ENCODE assay signal across 9 mouse cellular contexts in the genomic region with DNA sequence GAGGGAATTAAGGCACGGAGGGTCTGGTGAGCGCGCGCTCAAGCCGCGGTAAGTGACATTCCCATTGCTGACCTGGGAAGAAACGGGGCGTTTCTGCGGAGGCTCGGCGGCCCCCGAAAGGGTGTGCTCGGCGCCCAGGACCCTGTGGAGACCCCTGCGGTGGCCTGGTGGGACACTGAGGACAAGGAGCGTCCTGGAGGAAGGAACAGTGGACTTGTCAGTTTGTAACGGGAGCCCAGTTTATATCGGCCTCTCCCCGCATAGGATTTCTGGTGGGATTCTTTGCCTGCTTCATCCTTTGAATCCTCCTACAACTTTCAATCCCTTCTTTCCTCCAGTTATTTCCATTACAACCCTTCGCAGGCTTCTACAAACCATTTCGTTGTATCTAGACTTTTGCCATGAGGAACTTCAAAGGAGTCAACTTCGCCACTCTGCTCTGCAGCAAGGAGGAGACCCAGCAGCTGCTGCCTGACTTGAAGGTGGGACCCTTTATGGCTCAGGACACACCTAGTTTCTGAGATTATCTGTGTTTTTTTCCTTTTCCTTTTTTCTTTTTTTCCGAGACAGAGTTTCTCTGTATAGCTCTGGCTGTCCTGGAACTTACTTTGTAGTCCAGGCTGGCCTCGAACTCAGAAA. TPM values are rescaled to one million over a fixed set of nuclear protein-coding genes. Genes with fewer than 3 reads are reported as not detected.
A peak's percentile ranks its signal among the peaks of the same experiment; 100 is the strongest.
DNase-seq lines count a peak whose midpoint lies in the region; ATAC-seq and TF ChIP-seq lines count a peak whose summit lies in the region.
"Had no signal": no experiment of that assay in that cellular context is flagged by ENCODE, and none has a peak within 500 bp of the region (broad histone marks: within the 10 kb centered on the region; RNA-seq: fewer than 3 reads in every experiment).

No protein-coding gene starts in this region.

- no peak for TF ChIP-seq POLR2A in bone marrow, adult 2 months (IDR thresholded peaks at IDR 0.05; ENCODE audit: borderline replicate concordance, control insufficient read depth, low read depth, low read length)

- no peak overlapping the region for H3K27ac ChIP-seq in kidney, embryonic 14.5 days (ENCODE audit: low read depth, low read length)
- H3K27ac ChIP-seq in bone marrow, adult 2 months (ENCODE audit: control insufficient read depth, insufficient read depth, low read depth, low read length, poor library complexity): 0 out of 2 replicates have a peak overlapping the region, but pooled peaks have one; percentile 26
- H3K27ac ChIP-seq in hindbrain, embryonic 14.5 days: no peak overlapping the region
- H3K27ac ChIP-seq in midbrain, embryonic 14.5 days (replicated peaks; ENCODE audit: low read depth, low read length): no peak overlapping the region

- H3K36me3 ChIP-seq in kidney, embryonic 14.5 days (ENCODE audit: control insufficient read depth, insufficient read depth, low read length): peaks cover 36% of the 10 kb centered on the region
- H3K36me3 ChIP-seq in hindbrain, embryonic 14.5 days (replicated peaks; ENCODE audit: control insufficient read depth, insufficient read depth): no peaks in the 10 kb centered on the region
- 0 out of 2 replicates have a peak, but pooled peaks cover 7% of the 10 kb centered on the region for H3K36me3 ChIP-seq in midbrain, embryonic 14.5 days (ENCODE audit: control insufficient read depth, insufficient read depth, low read length)

- peak overlapping the region; percentile 67 for H3K9ac ChIP-seq in kidney, embryonic 14.5 days (ENCODE audit: low read depth, low read length)
- H3K9ac ChIP-seq in hindbrain, embryonic 14.5 days: peak overlapping the region; percentile 35; the same call in 1 of the 2 replicates
- 0 out of 2 replicates have a peak overlapping the region, but pooled peaks have one; percentile 29 for H3K9ac ChIP-seq in midbrain, embryonic 14.5 days (replicated peaks; ENCODE audit: low read length)

- no peaks in the 10 kb centered on the region for H3K9me3 ChIP-seq in kidney, embryonic 14.5 days (ENCODE audit: control insufficient read depth, low read length)
- H3K9me3 ChIP-seq in hindbrain, embryonic 14.5 days (ENCODE audit: control insufficient read depth, low read length): no peaks in the 10 kb centered on the region
- H3K9me3 ChIP-seq in midbrain, embryonic 14.5 days (ENCODE audit: control insufficient read depth, low read length): no peaks in the 10 kb centered on the region

- WGBS in kidney, embryonic 14.5 days: 5% methylated on average over 24 of the region's 24 CpGs
- 4% methylated on average over 24 of the region's 24 CpGs for WGBS in bone marrow, adult 2 months
- 5% methylated on average over 24 of the region's 24 CpGs for WGBS in hindbrain, embryonic 14.5 days
- 5% methylated on average over 24 of the region's 24 CpGs for WGBS in midbrain, embryonic 14.5 days

- peak overlapping the region; percentile 67 for H3K4me2 ChIP-seq in kidney, embryonic 14.5 days (replicated peaks; ENCODE audit: low read depth, low read length)
- H3K4me2 ChIP-seq in hindbrain, embryonic 14.5 days (replicated peaks): peak overlapping the region; percentile 99
- H3K4me2 ChIP-seq in midbrain, embryonic 14.5 days (ENCODE audit: low read length): peak overlapping the region; percentile 80

- TF ChIP-seq CTCF in bone marrow, adult 2 months (IDR thresholded peaks at IDR 0.05; ENCODE audit: control insufficient read depth, insufficient read depth, low read length): no peak

- H3K4me3 ChIP-seq in kidney, embryonic 14.5 days (ENCODE audit: low read length): peak overlapping the region; percentile 72
- H3K4me3 ChIP-seq in bone marrow, adult 2 months (replicated peaks; ENCODE audit: control insufficient read depth, low read depth, low read length): peak overlapping the region; percentile 94
- H3K4me3 ChIP-seq in hindbrain, embryonic 14.5 days (replicated peaks; ENCODE audit: low read length): peak overlapping the region; percentile 45
- H3K4me3 ChIP-seq in midbrain, embryonic 14.5 days (replicated peaks; ENCODE audit: low read depth, low read length): peak overlapping the region; percentile 41

- H3K4me1 ChIP-seq in kidney, embryonic 14.5 days (ENCODE audit: control insufficient read depth, insufficient read depth, low read length): no peaks in the 10 kb centered on the region
- H3K4me1 ChIP-seq in bone marrow, adult 2 months (ENCODE audit: control insufficient read depth, insufficient read depth, low read length): no peaks in the 10 kb centered on the region
- no peaks in the 10 kb centered on the region for H3K4me1 ChIP-seq in hindbrain, embryonic 14.5 days (replicated peaks; ENCODE audit: control insufficient read depth, insufficient read depth, low read length)
- H3K4me1 ChIP-seq in midbrain, embryonic 14.5 days (ENCODE audit: control insufficient read depth, insufficient read depth, low read length): peaks cover 6% of the 10 kb centered on the region; the same call in 1 of the 2 replicates

- DNase-seq in kidney, postnatal 10 days: no peak
- DNase-seq in hindbrain, embryonic 14.5 days (ENCODE audit: low spot score): no peak
- DNase-seq in midbrain, embryonic 14.5 days: no peak
- no peak for DNase-seq in layer of hippocampus, adult 8-10 months (ENCODE audit: low spot score in 2 of 2)
- DNase-seq in urinary bladder, postnatal 14 days (ENCODE audit: low spot score): no peak
- DNase-seq in cerebellum, adult 9-11 months: no peak

- H3K27me3 ChIP-seq in kidney, embryonic 14.5 days (ENCODE audit: control insufficient read depth, insufficient read depth, low read length): no peaks in the 10 kb centered on the region
- no peaks in the 10 kb centered on the region for H3K27me3 ChIP-seq in hindbrain, embryonic 14.5 days (ENCODE audit: control insufficient read depth, insufficient read depth, low read length)
- H3K27me3 ChIP-seq in midbrain, embryonic 14.5 days (ENCODE audit: control insufficient read depth, insufficient read depth, low read length): no peaks in the 10 kb centered on the region

- peak; percentile 69; the same call in 1 of the 2 replicates for ATAC-seq in kidney, embryonic 14.5 days (ENCODE audit: low FRiP score, low TSS enrichment)
- no peak; the same call in 1 of the 2 replicates for ATAC-seq in hindbrain, embryonic 14.5 days (ENCODE audit: low FRiP score)
- no peak; the same call in 1 of the 2 replicates for ATAC-seq in midbrain, embryonic 14.5 days (ENCODE audit: low FRiP score, low TSS enrichment)

RNA-seq across cellular contexts. Expression of a gene that starts 0.4 kb away (rescaled TPM):
- 33.6 and 35.2 TPM in 2 replicates for polyA plus RNA-seq in kidney, embryonic 14.5 days (2014; fragmentation: Nextera tagmentation; extraction: Ambion mirVana)
- polyA plus RNA-seq in bone marrow, adult 2 months (2011; ENCODE audit: insufficient read depth, insufficient read length, low replicate concordance, missing spikeins): 22.9 and 39.8 TPM in 2 replicates
- polyA plus RNA-seq in hindbrain, embryonic 14.5 days (2014; fragmentation: Nextera tagmentation; extraction: Ambion mirVana): 6.8 and 7.0 TPM in 2 replicates
- 4.9 and 9.1 TPM in 2 replicates for polyA plus RNA-seq in midbrain, embryonic 14.5 days (2014; fragmentation: Nextera tagmentation; extraction: Ambion mirVana)
- 1 to 10 TPM in 2 of 4 experiments, under 1 TPM in 2; 0.67 to 2.4 (median 1.1) TPM for total RNA-seq in layer of hippocampus, adult 8-10 months (2022)

RNA-seq across cellular contexts. Expression of a gene that starts 17.2 kb away (rescaled TPM):
- 53.7 and 65.3 TPM in 2 replicates for polyA plus RNA-seq in kidney, embryonic 14.5 days (2014; fragmentation: Nextera tagmentation; extraction: Ambion mirVana)
- polyA plus RNA-seq in bone marrow, adult 2 months (2011; ENCODE audit: insufficient read depth, insufficient read length, low replicate concordance, missing spikeins): 10.5 and 13.5 TPM in 2 replicates
- 60.6 and 61.8 TPM in 2 replicates for polyA plus RNA-seq in hindbrain, embryonic 14.5 days (2014; fragmentation: Nextera tagmentation; extraction: Ambion mirVana)
- 51.9 and 53.3 TPM in 2 replicates for polyA plus RNA-seq in midbrain, embryonic 14.5 days (2014; fragmentation: Nextera tagmentation; extraction: Ambion mirVana)
- total RNA-seq in layer of hippocampus, adult 8-10 months (2022): 10 to 100 TPM; 36.9 to 41.8 (median 38.5) TPM

RNA-seq across cellular contexts. Expression of a gene that starts 26.1 kb away (rescaled TPM):
- 0.37 and 0.84 TPM in 2 replicates for polyA plus RNA-seq in kidney, embryonic 14.5 days (2014; fragmentation: Nextera tagmentation; extraction: Ambion mirVana)
- not detected in 2 replicates for polyA plus RNA-seq in bone marrow, adult 2 months (2011; ENCODE audit: insufficient read depth, insufficient read length, low replicate concordance, missing spikeins)
- not detected in 2 replicates for polyA plus RNA-seq in hindbrain, embryonic 14.5 days (2014; fragmentation: Nextera tagmentation; extraction: Ambion mirVana)
- polyA plus RNA-seq in midbrain, embryonic 14.5 days (2014; fragmentation: Nextera tagmentation; extraction: Ambion mirVana): 0.09 TPM in 1 of 2 replicates, not detected in the other
- under 1 TPM in 1 of 4 experiments, not detected in 3; 0.16 TPM for total RNA-seq in layer of hippocampus, adult 8-10 months (2022)
- polyA plus RNA-seq: large intestine, adult 2 months had no signal

RNA-seq across cellular contexts. Expression of a gene that starts 29.4 kb away (rescaled TPM):
- 481 and 576 TPM in 2 replicates for polyA plus RNA-seq in kidney, embryonic 14.5 days (2014; fragmentation: Nextera tagmentation; extraction: Ambion mirVana)
- polyA plus RNA-seq in bone marrow, adult 2 months (2011; ENCODE audit: insufficient read depth, insufficient read length, low replicate concordance, missing spikeins): 352 and 432 TPM in 2 replicates
- 518 and 626 TPM in 2 replicates for polyA plus RNA-seq in hindbrain, embryonic 14.5 days (2014; fragmentation: Nextera tagmentation; extraction: Ambion mirVana)
- polyA plus RNA-seq in midbrain, embryonic 14.5 days (2014; fragmentation: Nextera tagmentation; extraction: Ambion mirVana): 562 and 649 TPM in 2 replicates
- 100 to 1,000 TPM; 400 to 493 (median 445) TPM for total RNA-seq in layer of hippocampus, adult 8-10 months (2022)

RNA-seq across cellular contexts. Expression of a gene that starts 35.0 kb away (rescaled TPM):
- 117 and 129 TPM in 2 replicates for polyA plus RNA-seq in kidney, embryonic 14.5 days (2014; fragmentation: Nextera tagmentation; extraction: Ambion mirVana)
- 40.0 and 43.6 TPM in 2 replicates for polyA plus RNA-seq in bone marrow, adult 2 months (2011; ENCODE audit: insufficient read depth, insufficient read length, low replicate concordance, missing spikeins)
- polyA plus RNA-seq in hindbrain, embryonic 14.5 days (2014; fragmentation: Nextera tagmentation; extraction: Ambion mirVana): 77.4 and 78.4 TPM in 2 replicates
- polyA plus RNA-seq in midbrain, embryonic 14.5 days (2014; fragmentation: Nextera tagmentation; extraction: Ambion mirVana): 80.4 and 89.0 TPM in 2 replicates
- total RNA-seq in layer of hippocampus, adult 8-10 months (2022): 10 to 100 TPM; 66.5 to 76.4 (median 71.6) TPM

Comparison
In these comparisons a context has a peak if more than half of its experiments do, and no peak if none do; other contexts are left out.
1. H3K4me3 ChIP-seq: peak in every context shown above with its lines; median percentile 94 in bone marrow, adult 2 months; 72 in kidney, embryonic 14.5 days; 45 in hindbrain, embryonic 14.5 days; 41 in midbrain, embryonic 14.5 days.